Mouse (Mus musculus) 416B (cell line): ENCODE measurements at regions not wholly inside any gene's neighbourhood (a gene's known extent, or its start where the extent isn't known, plus 50 kb on each side); places are given as distances from the start of the nearest gene placed in this dataset.

Experiments used
- DNase-seq: peaks from one replicate; pipeline ENCODE4 v3.0.0; 2011; ENCODE audit warnings: low read depth

GRCm38 (mm10) chr4:9935949-9936348 lies 938.3 kb upstream of the 2610301B20Rik start:
- no peak for DNase-seq

GRCm38 (mm10) chr4:9951441-9951840 lies 922.9 kb upstream of the 2610301B20Rik start:
- no peak for DNase-seq

- no peak for DNase-seq
These were observed 899.7 kb upstream of the 2610301B20Rik start for GRCm38 (mm10) chr4:9974631-9975030.

GRCm38 (mm10) chr4:9981354-9982040 lies 892.8 kb upstream of the 2610301B20Rik start:
- DNase-seq = no peak

GRCm38 (mm10) chr4:9982786-9983525 lies 891.3 kb upstream of the 2610301B20Rik start:
- DNase-seq = no peak

DNA sequence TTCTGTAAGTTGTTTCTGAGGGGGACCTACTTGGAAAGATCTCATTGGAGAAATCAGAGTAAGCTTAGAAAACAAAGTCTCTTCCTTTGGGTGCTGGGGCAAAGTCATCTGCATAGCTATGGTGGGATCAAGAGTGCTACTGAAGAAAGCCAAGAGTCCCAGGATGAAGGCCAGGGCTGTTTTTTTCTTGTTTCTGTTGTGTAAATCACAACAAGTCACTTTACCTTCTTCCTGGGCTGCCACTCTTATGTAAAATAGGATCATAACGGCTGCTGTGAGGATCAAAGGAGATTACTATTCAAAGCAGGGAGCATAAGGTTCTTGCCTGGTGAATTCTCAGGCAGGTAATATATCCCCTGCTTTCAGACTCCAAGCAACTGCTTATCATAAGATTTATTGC lies 880.4 kb upstream of the 2610301B20Rik start:
- no peak for DNase-seq

- no peak for DNase-seq
These were observed 879.8 kb upstream of the 2610301B20Rik start for GRCm38 (mm10) chr4:9994466-9994865.

DNA sequence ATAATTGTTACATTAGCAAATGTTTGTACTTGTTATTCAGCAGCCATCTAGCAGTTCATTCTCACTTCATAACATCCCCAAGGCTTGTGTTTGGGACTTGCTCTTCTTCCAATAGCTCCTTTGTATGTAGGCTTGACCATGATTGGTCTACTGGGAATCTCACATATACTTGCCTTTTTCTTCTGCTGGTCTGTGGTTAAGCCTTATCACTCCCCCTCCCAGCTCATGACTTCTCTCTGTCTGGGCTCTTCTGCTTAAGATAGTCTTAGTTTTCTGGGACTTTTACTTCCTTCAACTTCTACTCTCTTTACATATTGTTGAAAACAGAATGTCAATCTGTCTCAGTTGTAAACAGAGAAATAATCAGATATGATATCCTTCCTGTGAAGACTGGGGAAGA lies 844.0 kb upstream of the 2610301B20Rik start:
- no peak for DNase-seq

- DNase-seq = no peak
These were observed 842.5 kb upstream of the 2610301B20Rik start for GRCm38 (mm10) chr4:10031764-10032163.

GRCm38 (mm10) chr4:10035336-10035735 lies 839.0 kb upstream of the 2610301B20Rik start:
- peak; percentile 67 for DNase-seq

DNA sequence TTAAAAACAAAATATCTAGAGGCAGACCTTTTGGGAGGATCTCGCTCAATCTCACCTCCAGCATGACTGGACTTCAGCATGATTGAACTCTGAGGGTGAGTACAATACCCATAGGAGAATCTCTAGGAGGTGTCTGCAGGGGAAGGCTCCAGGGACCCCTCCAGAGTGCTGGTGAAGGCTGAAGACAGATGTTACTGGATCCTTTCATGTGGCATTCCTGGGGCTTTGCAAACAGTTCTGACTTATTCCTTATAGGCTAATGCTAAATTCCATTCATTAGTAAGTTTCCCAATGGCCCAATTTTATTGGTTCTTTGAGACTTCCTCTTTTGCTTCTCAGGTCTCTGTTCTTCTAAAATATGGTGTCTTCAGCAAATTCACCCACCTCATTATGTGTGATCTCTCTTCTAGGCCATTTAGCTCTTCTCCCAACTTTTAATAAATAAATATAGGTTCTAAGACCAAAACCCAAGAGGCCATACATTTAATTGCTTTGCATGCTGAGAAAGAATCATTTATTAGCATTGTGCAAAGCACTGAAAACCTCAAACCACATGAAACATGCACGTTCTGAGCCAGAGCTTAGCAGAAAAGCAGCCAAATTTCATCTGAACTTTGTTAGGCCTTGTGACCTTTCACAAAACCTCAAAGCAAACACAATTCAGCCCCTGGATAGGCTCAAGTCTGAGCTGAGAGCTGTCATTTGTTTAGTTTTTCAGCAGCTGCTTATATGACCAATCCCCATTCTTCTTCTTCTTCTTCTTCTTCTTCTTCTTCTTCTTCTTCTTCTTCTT lies 832.8 kb upstream of the 2610301B20Rik start:
- DNase-seq = no peak

- no peak for DNase-seq
These were observed 825.5 kb upstream of the 2610301B20Rik start for GRCm38 (mm10) chr4:10048770-10049169.

GRCm38 (mm10) chr4:10049411-10049810 lies 824.9 kb upstream of the 2610301B20Rik start:
- DNase-seq = peak; percentile 11

- no peak for DNase-seq
These were observed 822.7 kb upstream of the 2610301B20Rik start for GRCm38 (mm10) chr4:10051296-10052267.

DNA sequence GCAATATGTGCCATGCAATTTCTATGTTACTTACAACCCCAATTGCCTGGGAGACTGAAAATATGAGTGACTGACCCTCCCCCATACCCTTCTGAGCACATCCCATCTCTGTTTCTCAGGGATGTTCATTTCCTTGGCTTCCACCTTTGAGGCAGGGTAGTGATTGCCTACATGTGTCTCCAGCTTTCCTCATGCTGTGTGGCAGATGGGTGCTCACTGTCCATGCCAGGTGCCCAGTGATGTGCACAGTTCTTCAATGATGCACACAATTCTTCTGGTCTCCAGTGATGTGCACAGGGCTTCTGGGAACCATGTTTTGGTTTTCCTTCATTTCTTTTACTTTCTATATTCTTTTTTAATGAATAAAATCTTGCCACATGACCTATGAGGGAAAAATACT lies 821.4 kb upstream of the 2610301B20Rik start:
- no peak for DNase-seq

- DNase-seq = no peak
These were observed 801.7 kb upstream of the 2610301B20Rik start for GRCm38 (mm10) chr4:10072500-10073106.

DNA sequence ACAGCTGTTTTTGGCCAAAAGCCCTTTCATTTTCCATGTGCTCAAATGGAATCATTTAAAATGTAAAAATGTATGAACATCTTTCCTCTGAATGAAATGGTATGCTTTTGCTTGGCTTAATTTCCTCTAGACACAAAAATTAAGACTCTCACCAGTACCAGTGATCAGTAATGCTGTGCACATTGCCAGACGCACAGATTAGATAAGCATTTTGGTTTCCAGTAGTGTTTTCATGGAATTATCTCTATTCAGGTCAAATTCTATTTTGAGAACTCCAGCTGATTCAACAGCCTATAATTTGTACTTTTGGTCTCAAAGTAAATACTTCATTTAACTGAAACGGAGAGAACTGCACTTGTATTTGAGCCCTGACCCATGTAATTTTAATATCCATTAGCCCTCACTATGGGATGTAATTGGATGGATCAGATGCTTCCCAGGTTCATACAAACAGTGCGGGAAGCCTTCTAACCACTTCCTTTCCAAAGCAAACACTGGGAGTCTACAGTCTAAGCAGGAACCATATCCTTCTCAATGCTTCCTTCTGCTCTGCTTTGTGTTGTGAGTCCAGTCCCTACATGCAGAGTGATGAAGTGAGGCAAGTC lies 794.6 kb upstream of the 2610301B20Rik start:
- DNase-seq = no peak

- DNase-seq = no peak
These were observed 759.5 kb upstream of the 2610301B20Rik start for GRCm38 (mm10) chr4:10114831-10115230.

GRCm38 (mm10) chr4:10117964-10118363 lies 756.3 kb upstream of the 2610301B20Rik start:
- DNase-seq = no peak

DNA sequence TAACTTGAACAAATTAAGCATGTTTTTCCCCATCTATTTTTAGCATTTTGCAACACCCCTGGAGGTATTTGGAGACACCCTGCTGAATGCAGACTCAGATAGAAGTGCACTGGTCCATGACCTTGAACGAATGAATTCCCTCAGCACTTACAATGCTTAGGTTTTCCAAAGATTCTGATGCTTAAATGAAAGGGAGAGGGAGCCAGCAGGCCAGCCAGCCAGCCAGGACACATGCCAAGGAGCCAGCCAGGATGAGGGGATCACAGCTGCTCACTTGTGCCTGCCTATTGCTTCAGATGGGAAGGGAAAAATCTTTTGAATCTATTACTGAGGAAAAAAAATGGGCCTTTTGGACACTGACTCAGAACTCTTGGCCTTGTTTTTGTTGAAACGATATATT lies 750.0 kb upstream of the 2610301B20Rik start:
- no peak for DNase-seq
